Mouse (Mus musculus) midbrain, postnatal 0 days (tissue): ENCODE measurements around the gene Nxnl2. TPM values are rescaled to one million over a fixed set of nuclear protein-coding genes. Genes with fewer than 3 reads are reported as not detected.

Source experiments
- ATAC-seq: fragments of 200-750 bp; cut with Nextera tagmentation; 2 replicates; pipeline ENCODE4 v1.8.0; 2017; ENCODE audit warnings: moderate number of reproducible peaks, mild to moderate bottlenecking, moderate TSS enrichment, moderate library complexity; ENCODE audit not compliant: low FRiP score
- DNase-seq: peaks from one replicate; pipeline ENCODE4 v3.0.0-alpha.2; 2015; ENCODE audit warnings: low spot score
- H3K27ac ChIP-seq: fragments of 300-500 bp; sonication (generic); 2 replicates; pipeline ENCODE4 v1.5.1; 2014; ENCODE audit warnings: low read depth, mild to moderate bottlenecking, low read length, mixed read lengths
- H3K27me3 ChIP-seq: fragments of 300-500 bp; sonication (generic); 2 replicates; pipeline ENCODE4 v1.6.1; 2014; ENCODE audit warnings: low read length, control low read depth, mixed read lengths; ENCODE audit not compliant: insufficient read depth
- H3K36me3 ChIP-seq: fragments of 300-500 bp; sonication (generic); 2 replicates; pipeline ENCODE4 v1.6.1; 2014; ENCODE audit warnings: low read length, control low read depth, mixed read lengths; ENCODE audit not compliant: insufficient read depth
- H3K4me1 ChIP-seq: fragments of 300-500 bp; sonication (generic); 2 replicates; pipeline ENCODE4 v1.6.1; 2014; ENCODE audit warnings: mild to moderate bottlenecking, control low read depth, antibody characterized with exemption, low read length, mixed read lengths; ENCODE audit not compliant: insufficient read depth
- H3K4me2 ChIP-seq: fragments of 300-500 bp; sonication (generic); 2 replicates; pipeline ENCODE4 v1.6.1; 2014; ENCODE audit warnings: low read depth, mild to moderate bottlenecking, low read length, mixed read lengths; ENCODE audit not compliant: poor library complexity, severe bottlenecking
- H3K4me3 ChIP-seq: fragments of 300-500 bp; sonication (generic); 2 replicates; pipeline ENCODE4 v1.5.1; 2014; ENCODE audit warnings: low read depth, mild to moderate bottlenecking, low read length, moderate library complexity
- H3K9ac ChIP-seq: fragments of 300-500 bp; sonication (generic); replicated peaks from 2 replicates; pipeline ENCODE4 v1.6.1; 2014; ENCODE audit warnings: mild to moderate bottlenecking, low read length, moderate library complexity, mixed read lengths; ENCODE audit not compliant: poor library complexity, severe bottlenecking
- H3K9me3 ChIP-seq: fragments of 300-500 bp; sonication (generic); 2 replicates; pipeline ENCODE4 v1.6.1; 2016; ENCODE audit warnings: low read length, control low read depth
- CTCF ChIP-seq: IDR thresholded peaks from 2 replicates; pipeline ENCODE4 v1.5.1; 2016; ENCODE audit warnings: antibody characterized with exemption, mild to moderate bottlenecking
- WGBS: fragments of 180-500 bp; shearing (Covaris S2); extraction: QIAGEN DNeasy Blood & Tissue Kit; methylation state at CpG from one replicate; pipeline ENCODE4 v1.1.7; 2014; 5-methylcytosine and 5-hydroxymethylcytosine counted together
- microRNA-seq: library from miRNA; unstranded; fragments of <30 nt; microRNA quantifications from one replicate; pipeline ENCODE4, GENCODE M21; 2016; ENCODE audit warnings: borderline number of aligned reads
- polyA plus RNA-seq: library from polyadenylated mRNA; unstranded; fragments of >200 nt; fragmentation: Nextera tagmentation; extraction: Ambion mirVana; gene quantifications from 2 replicates; pipeline ENCODE4 v1.2.1, GENCODE M21; 2015
- total RNA-seq: library from RNA; depleted of rRNA; stranded (reverse); fragments of >200 nt; gene quantifications from 2 replicates; pipeline ENCODE4 v1.2.3, GENCODE M21; 2014; rRNA removed

Gene Nxnl2
- total and polyA plus RNA-seq, 2 experiments from 2014 or later = 6.7 to 9.3 TPM

- no peak overlapping the region for H3K27ac ChIP-seq
- H3K36me3 ChIP-seq = no peaks in the 10 kb centered on the region
- H3K4me2 ChIP-seq = no peak overlapping the region
- whole genome bisulfite sequencing = 73% methylated on average over 2 of the region's 2 CpGs
- H3K9me3 ChIP-seq = no peaks in the 10 kb centered on the region
- no peaks in the 10 kb centered on the region for H3K4me1 ChIP-seq
- TF ChIP-seq CTCF = no peak
- ATAC-seq = no peak
- DNase-seq = no peak
- H3K4me3 ChIP-seq = no peak overlapping the region
- H3K27me3 ChIP-seq = no peaks in the 10 kb centered on the region
- H3K9ac ChIP-seq = no peak overlapping the region
These were observed 43.9 kb downstream of the Nxnl2 start for GRCm38 (mm10) chr13:51214746-51215145.

- ATAC-seq (no peak), DNase-seq (no peak)
- no peak for TF ChIP-seq CTCF
- no peaks in the 10 kb centered on the region for H3K4me1 ChIP-seq
- H3K9ac ChIP-seq = no peak overlapping the region
- no peak overlapping the region for H3K4me3 ChIP-seq
- no peaks in the 10 kb centered on the region for H3K27me3 ChIP-seq
- H3K27ac ChIP-seq = no peak overlapping the region
- H3K4me2 ChIP-seq = no peak overlapping the region
- H3K9me3 ChIP-seq = no peaks in the 10 kb centered on the region
- WGBS = 87% methylated on average over 4 of the region's 4 CpGs
- no peaks in the 10 kb centered on the region for H3K36me3 ChIP-seq
These were observed 50.1 kb downstream of the Nxnl2 start for GRCm38 (mm10) chr13:51220897-51221296.

GRCm38 (mm10) chr13:51221425-51222160 is 50.8 kb downstream of the Nxnl2 start:
- no peak for ATAC-seq
- Histone ChIP-seq H3K27me3 (no peaks in the 10 kb centered on the region), H3K9me3 (no peaks in the 10 kb centered on the region), H3K36me3 (no peaks in the 10 kb centered on the region), H3K4me3 (no peak overlapping the region), H3K4me2 (no peak overlapping the region), H3K9ac (no peak overlapping the region), H3K4me1 (no peaks in the 10 kb centered on the region), H3K27ac (no peak overlapping the region)
- no peak for DNase-seq
- no peak for TF ChIP-seq CTCF
- 73% methylated on average over 12 of the region's 12 CpGs for WGBS

Small RNA genes lying within 50 kb of the gene (microRNA-seq; reads per million reads assigned to microRNA genes)
- not detected for gene Gm44341

Other genes starting within 250 kb of the Nxnl2 start
- gene Spin1, start 70.1 kb upstream of the Nxnl2 start, total RNA-seq = 214 and 241 TPM in 2 replicates
- 154 and 158 TPM in 2 replicates for gene Spin1, start 70.1 kb upstream of the Nxnl2 start, polyA plus RNA-seq
- gene S1pr3, start 237.6 kb downstream of the Nxnl2 start, total RNA-seq = 9.5 and 9.6 TPM in 2 replicates
- gene S1pr3, start 237.6 kb downstream of the Nxnl2 start, polyA plus RNA-seq = 7.0 and 7.3 TPM in 2 replicates